Mouse (Mus musculus) midbrain, embryonic 12.5 days (tissue): Measurements from ENCODE around the gene Prrx2. TPM values are rescaled to one million over a fixed set of nuclear protein-coding genes. Genes with fewer than 3 reads are reported as not detected.

Experiments
- ATAC-seq: fragments of 200-750 bp; cut with Nextera tagmentation; 2 replicates; pipeline ENCODE4 v1.8.0; 2017; ENCODE audit warnings: low read depth, moderate TSS enrichment, moderate library complexity; ENCODE audit not compliant: low FRiP score
- H3K27ac ChIP-seq: fragments of 300-500 bp; sonication (generic); replicated peaks from 2 replicates; pipeline ENCODE4 v1.5.1; 2016; ENCODE audit warnings: mild to moderate bottlenecking
- H3K27me3 ChIP-seq: fragments of 300-500 bp; sonication (generic); 2 replicates; pipeline ENCODE4 v1.6.1; 2016; ENCODE audit warnings: mild to moderate bottlenecking
- H3K36me3 ChIP-seq: fragments of 300-500 bp; sonication (generic); 2 replicates; pipeline ENCODE4 v1.6.1; 2016
- H3K4me1 ChIP-seq: fragments of 300-500 bp; sonication (generic); 2 replicates; pipeline ENCODE4 v1.6.1; 2016
- H3K4me2 ChIP-seq: fragments of 300-500 bp; sonication (generic); replicated peaks from 2 replicates; pipeline ENCODE4 v1.6.1; 2016; ENCODE audit warnings: mild to moderate bottlenecking, moderate library complexity
- H3K4me3 ChIP-seq: fragments of 300-500 bp; sonication (generic); 2 replicates; pipeline ENCODE4 v1.5.1; 2016; ENCODE audit warnings: mild to moderate bottlenecking
- H3K9ac ChIP-seq: fragments of 300-500 bp; sonication (generic); replicated peaks from 2 replicates; pipeline ENCODE4 v1.6.1; 2016; ENCODE audit warnings: mild to moderate bottlenecking, moderate library complexity
- H3K9me3 ChIP-seq: fragments of 300-500 bp; sonication (generic); 2 replicates; pipeline ENCODE4 v1.6.1; 2016; ENCODE audit warnings: mild to moderate bottlenecking
- WGBS: fragments of 180-500 bp; shearing (Covaris S2); methylation state at CpG from one replicate; pipeline ENCODE4 v1.1.7; 2016; 5-methylcytosine and 5-hydroxymethylcytosine counted together
- polyA plus RNA-seq: library from polyadenylated mRNA; unstranded; fragments of >200 nt; fragmentation: Nextera tagmentation; extraction: Ambion mirVana; gene quantifications from 2 replicates; pipeline ENCODE4 v1.2.1, GENCODE M21; 2016

The Prrx2 gene
- polyA plus RNA-seq, result 19.8 and 24.9 TPM in 2 replicates

GRCm38 (mm10) chr2:30834373-30835022 is at the start of gene Prrx2:
Prrx2 (plus strand) TSS chr2:30834972.
- 70% methylated on average over 9 of the region's 10 CpGs for WGBS
- H3K27ac ChIP-seq, result no peak within 1 kb of the TSS

GRCm38 (mm10) chr2:30787466-30787865 is 47.3 kb upstream of the Prrx2 start:
- peak overlapping the region; percentile 54 for H3K27ac ChIP-seq
- no peaks in the 10 kb centered on the region for H3K9me3 ChIP-seq
- H3K27me3 ChIP-seq, result peaks cover 6% of the 10 kb centered on the region; the same call in 1 of the 2 replicates
- peak overlapping the region; percentile 20 for H3K9ac ChIP-seq
- WGBS, result 56% methylated on average over 4 of the region's 4 CpGs
- H3K36me3 ChIP-seq, result no peaks in the 10 kb centered on the region
- ATAC-seq, result no peak
- no peak overlapping the region for H3K4me3 ChIP-seq
- H3K4me1 ChIP-seq, result peaks cover 40% of the 10 kb centered on the region
- H3K4me2 ChIP-seq, result 0 out of 2 replicates have a peak overlapping the region, but pooled peaks have one; percentile 8

More at GRCm38 (mm10) chr2:30834373-30835022, at the start of gene Prrx2:
- H3K4me2 ChIP-seq, result no peak within 1 kb of the TSS
- H3K9ac ChIP-seq, result no peak within 1 kb of the TSS
- no peak for ATAC-seq
- H3K4me1 ChIP-seq, result peaks cover 11% of the 10 kb centered on the region
- H3K4me3 ChIP-seq, result no peak within 1 kb of the TSS
- no peaks in the 10 kb centered on the region for H3K27me3 ChIP-seq
- no peaks in the 10 kb centered on the region for H3K36me3 ChIP-seq
- H3K9me3 ChIP-seq, result no peaks in the 10 kb centered on the region

- no peak overlapping the region for H3K9ac ChIP-seq
- no peak for ATAC-seq
- WGBS, result 83% methylated on average over 7 of the region's 7 CpGs
- H3K27ac ChIP-seq, result no peak overlapping the region
- no peaks in the 10 kb centered on the region for H3K36me3 ChIP-seq
- H3K27me3 ChIP-seq, result no peaks in the 10 kb centered on the region
- H3K4me1 ChIP-seq, result peaks cover 39% of the 10 kb centered on the region
- no peak overlapping the region for H3K4me3 ChIP-seq
- H3K9me3 ChIP-seq, result no peaks in the 10 kb centered on the region
- H3K4me2 ChIP-seq, result no peak overlapping the region
Measured at GRCm38 (mm10) chr2:30792061-30792460, 42.7 kb upstream of the Prrx2 start.

GRCm38 (mm10) chr2:30794179-30795108 is 40.3 kb upstream of the Prrx2 start:
- 6% methylated on average over 48 of the region's 48 CpGs for WGBS
- peak overlapping the region; percentile 43 for H3K4me3 ChIP-seq
- peaks cover 35% of the 10 kb centered on the region for H3K4me1 ChIP-seq
- peak; percentile 64 for ATAC-seq
- H3K27me3 ChIP-seq, result peaks cover 14% of the 10 kb centered on the region
- no peaks in the 10 kb centered on the region for H3K9me3 ChIP-seq
- H3K36me3 ChIP-seq, result no peaks in the 10 kb centered on the region
- H3K9ac ChIP-seq, result peak overlapping the region; percentile 61
- peak overlapping the region; percentile 63 for H3K4me2 ChIP-seq
- peak overlapping the region; percentile 79 for H3K27ac ChIP-seq

- H3K4me1 ChIP-seq, result peaks cover 39% of the 10 kb centered on the region
- 64% methylated on average over 7 of the region's 7 CpGs for WGBS
- no peak for ATAC-seq
Measured at GRCm38 (mm10) chr2:30795271-30795888, 39.4 kb upstream of the Prrx2 start.

GRCm38 (mm10) chr2:30795889-30796275 is 38.9 kb upstream of the Prrx2 start:
- Histone ChIP-seq H3K27ac (peak overlapping the region; percentile 77), H3K4me2 (peak overlapping the region; percentile 45), H3K27me3 (peaks cover 28% of the 10 kb centered on the region), H3K4me1 (peaks cover 44% of the 10 kb centered on the region), H3K9ac (0 out of 2 replicates have a peak overlapping the region, but pooled peaks have one; percentile 17), H3K36me3 (no peaks in the 10 kb centered on the region), H3K9me3 (no peaks in the 10 kb centered on the region), H3K4me3 (0 out of 2 replicates have a peak overlapping the region, but pooled peaks have one; percentile 21)
- WGBS, result 68% methylated on average over 5 of the region's 5 CpGs
- no peak for ATAC-seq

More at GRCm38 (mm10) chr2:30795271-30795888, 39.4 kb upstream of the Prrx2 start:
- H3K4me2 ChIP-seq, result peak overlapping the region; percentile 63
- peaks cover 23% of the 10 kb centered on the region for H3K27me3 ChIP-seq
- no peaks in the 10 kb centered on the region for H3K9me3 ChIP-seq
- H3K9ac ChIP-seq, result no peak overlapping the region
- peak overlapping the region; percentile 77; the same call in 1 of the 2 replicates for H3K27ac ChIP-seq
- H3K36me3 ChIP-seq, result no peaks in the 10 kb centered on the region
- no peak overlapping the region for H3K4me3 ChIP-seq

- WGBS, result 8% methylated on average over 9 of the region's 11 CpGs
- no peaks in the 10 kb centered on the region for H3K9me3 ChIP-seq
- peak overlapping the region; percentile 21 for H3K4me3 ChIP-seq
- peak overlapping the region; percentile 77 for H3K27ac ChIP-seq
- H3K36me3 ChIP-seq, result no peaks in the 10 kb centered on the region
- peaks cover 49% of the 10 kb centered on the region for H3K4me1 ChIP-seq
- ATAC-seq, result peak; percentile 66
- peak overlapping the region; percentile 45 for H3K4me2 ChIP-seq
- peaks cover 33% of the 10 kb centered on the region for H3K27me3 ChIP-seq
- peak overlapping the region; percentile 17; the same call in 1 of the 2 replicates for H3K9ac ChIP-seq
Measured at GRCm38 (mm10) chr2:30796382-30796781, 38.4 kb upstream of the Prrx2 start.

GRCm38 (mm10) chr2:30799456-30799855 is 35.3 kb upstream of the Prrx2 start:
- ATAC-seq, result no peak
- H3K9ac ChIP-seq, result no peak overlapping the region
- H3K27me3 ChIP-seq, result peaks cover 62% of the 10 kb centered on the region
- no peak overlapping the region for H3K4me2 ChIP-seq
- no peaks in the 10 kb centered on the region for H3K9me3 ChIP-seq
- H3K4me3 ChIP-seq, result no peak overlapping the region
- peaks cover 44% of the 10 kb centered on the region for H3K4me1 ChIP-seq
- H3K27ac ChIP-seq, result no peak overlapping the region
- 86% methylated on average over 3 of the region's 3 CpGs for WGBS
- H3K36me3 ChIP-seq, result no peaks in the 10 kb centered on the region

- peak overlapping the region; percentile 48; the same call in 1 of the 2 replicates for H3K4me3 ChIP-seq
- peaks cover 35% of the 10 kb centered on the region for H3K4me1 ChIP-seq
- peak overlapping the region; percentile 67 for H3K9ac ChIP-seq
- 35% methylated on average over 7 of the region's 7 CpGs for WGBS
- ATAC-seq, result no peak
- no peaks in the 10 kb centered on the region for H3K36me3 ChIP-seq
- H3K27me3 ChIP-seq, result peaks cover 67% of the 10 kb centered on the region
- no peaks in the 10 kb centered on the region for H3K9me3 ChIP-seq
- H3K27ac ChIP-seq, result no peak overlapping the region
- peak overlapping the region; percentile 87 for H3K4me2 ChIP-seq
Measured at GRCm38 (mm10) chr2:30800671-30801066, 34.1 kb upstream of the Prrx2 start.

GRCm38 (mm10) chr2:30801067-30801852 is 33.5 kb upstream of the Prrx2 start:
- peaks cover 70% of the 10 kb centered on the region for H3K27me3 ChIP-seq
- peak overlapping the region; percentile 87 for H3K4me2 ChIP-seq
- no peak overlapping the region for H3K27ac ChIP-seq
- H3K4me3 ChIP-seq, result peak overlapping the region; percentile 48
- no peaks in the 10 kb centered on the region for H3K36me3 ChIP-seq
- 1% methylated on average over 77 of the region's 77 CpGs for WGBS
- H3K9ac ChIP-seq, result peak overlapping the region; percentile 67
- no peaks in the 10 kb centered on the region for H3K9me3 ChIP-seq
- peak; percentile 39; the same call in 1 of the 2 replicates for ATAC-seq
- peaks cover 29% of the 10 kb centered on the region for H3K4me1 ChIP-seq

GRCm38 (mm10) chr2:30803604-30804003 is 31.2 kb upstream of the Prrx2 start, which contains the start of gene 1700001O22Rik:
1700001O22Rik (minus strand) TSS chr2:30803661.
- Histone ChIP-seq H3K4me3 (no peak within 1 kb of the TSS), H3K27ac (no peak within 1 kb of the TSS), H3K9me3 (no peaks in the 10 kb centered on the region), H3K9ac (no peak within 1 kb of the TSS), H3K36me3 (no peaks in the 10 kb centered on the region), H3K4me2 (no peak within 1 kb of the TSS), H3K4me1 (peaks cover 26% of the 10 kb centered on the region), H3K27me3 (peaks cover 64% of the 10 kb centered on the region)
- ATAC-seq, result no peak
- WGBS, result 92% methylated on average over 3 of the region's 3 CpGs
